Mouse (Mus musculus): Measurements from ENCODE around the gene Gm17409.

The Gm17409 gene

DNA sequence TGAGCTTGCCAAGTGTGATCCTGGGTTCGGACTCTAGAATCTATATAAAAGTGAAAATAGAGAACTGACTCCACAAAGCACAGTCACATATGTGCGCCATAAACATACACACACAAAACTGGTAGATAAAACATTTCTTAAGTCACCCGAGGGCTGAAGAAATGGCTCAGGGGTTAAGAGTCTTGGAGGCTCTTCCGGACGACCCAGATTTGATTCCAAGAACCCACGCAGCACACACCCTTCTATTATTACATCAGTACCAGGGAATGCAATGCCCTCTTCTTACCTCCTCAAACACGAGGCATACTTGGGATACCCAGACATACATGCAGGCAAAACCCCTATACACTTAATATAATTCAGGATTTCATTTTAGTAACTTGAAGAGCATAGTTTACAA is at the start of gene Gm17409:
TSS of gene Gm17409 (plus strand) at position 301 of the 400 bp plus-strand sequence.
- DNase-seq (ENCODE audit: low spot score in 2 of 2) = no peak

DNA sequence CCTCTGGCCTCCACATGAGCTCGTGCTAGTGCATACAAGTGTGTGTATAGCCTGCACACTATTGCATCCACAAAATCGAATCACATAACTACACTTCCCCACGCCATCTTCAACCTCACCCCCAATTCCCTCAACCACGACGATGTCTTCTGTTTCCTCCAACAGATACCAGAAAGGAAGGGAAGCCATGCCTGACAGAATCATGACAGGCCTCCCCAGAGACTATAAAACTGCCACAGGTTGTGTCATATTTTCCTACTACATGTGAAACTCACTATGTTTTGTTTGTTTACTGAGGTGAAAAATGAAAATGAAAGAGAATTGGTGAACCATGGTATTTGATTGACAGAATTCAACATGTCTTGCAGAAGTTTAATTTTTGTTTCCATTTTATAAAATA is 46.6 kb upstream of the Gm17409 start:
- no peak for DNase-seq (ENCODE audit: low spot score in 2 of 2)

DNA sequence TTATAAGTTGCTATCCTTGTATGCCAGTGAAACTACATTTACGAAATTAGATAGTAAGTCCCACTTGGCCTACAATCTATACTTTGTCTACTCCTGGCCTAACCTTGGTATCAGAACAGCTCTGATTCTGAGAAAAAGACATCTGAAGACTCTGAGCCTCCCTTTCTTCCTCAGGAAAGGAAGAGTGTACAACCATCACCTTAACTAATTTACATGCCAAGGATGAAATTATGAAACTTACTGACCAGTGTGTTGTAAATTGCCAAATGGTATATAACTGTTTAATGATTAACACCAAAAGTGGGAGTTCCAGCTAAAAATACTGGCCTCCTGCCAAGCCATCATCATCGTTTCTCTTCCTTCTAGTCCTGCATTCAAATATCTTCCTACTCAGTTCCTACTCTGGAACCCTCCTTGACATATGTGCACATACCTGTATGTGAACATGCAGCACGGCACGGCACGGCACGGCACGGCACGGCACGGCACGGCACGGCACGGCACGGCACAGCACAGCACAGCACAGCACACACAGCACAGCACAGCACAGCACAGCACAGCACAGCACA is 44.4 kb upstream of the Gm17409 start:
- DNase-seq (ENCODE audit: low spot score in 2 of 2) = no peak

DNA sequence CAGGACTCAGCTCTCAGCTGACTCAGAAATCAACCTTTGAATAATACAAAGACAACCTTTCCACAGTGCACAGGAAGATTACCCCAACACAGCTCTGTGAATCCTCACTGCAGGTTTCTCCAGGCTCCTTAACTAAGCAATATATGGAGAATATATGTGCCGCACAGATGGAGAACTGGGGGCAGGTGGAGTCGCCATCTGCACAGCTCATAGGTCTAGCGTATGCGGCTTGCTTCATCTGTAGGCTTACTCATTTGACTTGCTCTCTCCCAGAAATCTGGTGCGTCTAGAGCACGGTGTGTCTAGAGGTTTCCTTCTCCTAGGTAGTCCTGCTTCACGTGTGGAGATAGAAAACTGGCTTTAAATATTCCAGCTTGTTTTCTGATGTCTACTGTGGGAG is 37.7 kb upstream of the Gm17409 start:
- DNase-seq (ENCODE audit: low spot score in 2 of 2) = no peak

DNA sequence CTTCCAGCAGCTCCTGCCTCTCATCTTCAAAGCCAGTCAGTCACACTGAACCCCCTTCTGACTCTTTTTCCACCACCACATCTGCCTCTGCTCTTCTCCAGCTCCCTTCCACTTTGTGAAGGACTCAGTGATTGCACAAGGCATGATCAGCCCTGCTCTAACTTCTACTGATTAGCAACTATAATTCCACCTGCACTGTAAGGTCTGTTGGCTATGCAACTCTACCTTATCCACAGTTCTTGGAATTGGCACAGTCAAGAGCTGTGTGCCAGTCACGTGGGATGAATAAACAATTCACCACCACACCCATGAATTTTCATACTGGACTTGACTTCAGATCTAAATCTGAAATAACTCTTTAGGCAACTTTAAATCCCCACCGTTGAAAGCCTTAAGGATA is 36.6 kb upstream of the Gm17409 start:
- DNase-seq (ENCODE audit: low spot score in 2 of 2) = no peak

DNA sequence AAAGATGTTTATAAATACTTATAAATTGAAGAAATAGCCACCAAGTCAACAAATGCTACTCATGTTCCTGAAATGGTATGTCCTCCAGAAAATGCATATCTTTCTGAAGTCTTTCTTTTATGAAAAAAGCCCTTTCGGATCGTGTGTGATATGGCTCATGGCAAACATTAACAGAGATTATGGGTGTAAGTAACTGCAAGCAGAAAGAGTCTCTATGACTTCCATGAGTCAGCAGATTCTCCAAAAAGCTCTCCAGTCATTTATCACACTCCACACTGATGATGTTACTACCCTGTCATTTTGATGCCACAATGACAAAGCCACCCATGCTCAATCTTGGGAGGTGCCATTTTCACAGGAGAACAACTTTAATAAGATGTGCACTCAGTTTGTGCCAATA is 35.5 kb upstream of the Gm17409 start:
- DNase-seq (ENCODE audit: low spot score in 2 of 2) = no peak

DNA sequence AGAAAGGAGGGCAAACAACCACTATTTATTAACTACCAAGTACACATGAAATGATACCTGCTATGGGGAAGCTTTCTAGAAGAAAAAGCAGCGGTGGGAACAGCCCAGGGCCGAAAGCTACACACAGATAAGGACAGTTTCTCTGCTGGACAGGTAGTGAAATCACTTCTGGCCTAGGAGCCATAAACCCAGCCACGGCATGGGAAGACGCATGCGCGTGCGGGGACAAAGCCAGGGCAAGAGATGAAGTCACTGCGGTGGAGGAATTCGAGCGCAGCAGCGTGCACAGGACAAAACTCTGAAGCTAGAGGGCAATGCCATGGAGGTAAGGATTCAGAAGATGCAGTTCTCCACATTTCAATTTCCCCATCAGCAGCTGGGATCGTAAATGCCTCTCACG is 34.4 kb upstream of the Gm17409 start:
- DNase-seq (ENCODE audit: low spot score in 2 of 2) = no peak

DNA sequence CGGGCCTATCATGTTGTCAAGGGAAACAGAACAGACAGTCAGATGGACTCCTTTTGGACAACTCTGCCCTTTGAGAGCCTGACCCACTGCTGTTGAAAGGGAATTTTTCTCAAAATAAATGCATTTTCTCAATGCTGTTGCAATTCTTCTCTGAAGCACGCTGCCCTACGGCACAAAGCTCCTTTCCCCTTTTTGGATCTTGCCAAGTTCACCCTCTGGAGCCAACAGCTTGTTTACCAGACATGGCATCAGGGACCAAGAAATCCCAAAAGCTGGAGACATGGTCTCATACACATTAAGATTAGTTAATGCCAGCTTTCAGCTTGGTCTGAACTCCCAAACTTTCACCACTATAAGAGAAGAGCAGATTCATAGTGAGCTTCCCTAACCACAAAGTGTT is 33.0 kb upstream of the Gm17409 start:
- DNase-seq (ENCODE audit: low spot score in 2 of 2) = no peak

DNA sequence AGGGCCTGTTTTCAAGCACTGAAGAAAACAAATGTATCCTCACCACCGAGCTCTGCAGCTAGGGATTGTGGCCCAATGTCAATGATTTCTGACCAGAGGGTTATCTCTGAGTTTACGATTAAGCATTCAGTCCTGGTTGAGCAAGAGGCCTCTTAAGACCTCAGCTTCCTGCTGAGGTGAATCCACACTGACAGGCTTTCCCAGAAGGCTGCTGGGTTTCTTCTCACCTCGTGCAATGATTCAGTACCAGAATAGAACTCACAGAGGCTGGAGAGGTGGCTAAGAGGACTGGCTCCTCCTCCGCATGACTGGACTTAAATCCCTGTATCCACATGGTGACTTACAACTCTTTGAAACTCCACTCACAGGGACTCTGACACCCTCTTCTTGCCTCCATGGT is 26.8 kb upstream of the Gm17409 start:
- no peak for DNase-seq (ENCODE audit: low spot score in 2 of 2)

DNA sequence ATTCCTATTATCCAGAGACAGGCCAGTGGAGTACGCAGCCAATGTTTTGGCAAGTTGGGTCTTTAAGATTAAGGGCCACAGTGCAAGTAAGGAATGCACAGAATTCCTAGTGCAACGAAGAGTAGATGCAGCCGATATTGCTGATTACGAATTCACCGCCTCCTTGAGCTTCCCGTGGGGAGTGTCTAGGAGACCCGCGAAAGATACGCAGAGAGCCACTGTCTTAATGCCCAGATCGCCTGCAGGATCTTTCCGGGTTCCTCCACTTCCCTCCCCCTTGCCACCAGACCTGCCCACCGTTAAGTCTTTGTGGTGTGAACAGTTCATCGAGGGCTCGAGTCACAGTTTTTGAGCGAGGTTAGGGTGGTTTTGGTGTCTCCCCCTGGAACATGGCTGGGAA is 22.9 kb upstream of the Gm17409 start:
- DNase-seq (ENCODE audit: low spot score in 2 of 2) = no peak

DNA sequence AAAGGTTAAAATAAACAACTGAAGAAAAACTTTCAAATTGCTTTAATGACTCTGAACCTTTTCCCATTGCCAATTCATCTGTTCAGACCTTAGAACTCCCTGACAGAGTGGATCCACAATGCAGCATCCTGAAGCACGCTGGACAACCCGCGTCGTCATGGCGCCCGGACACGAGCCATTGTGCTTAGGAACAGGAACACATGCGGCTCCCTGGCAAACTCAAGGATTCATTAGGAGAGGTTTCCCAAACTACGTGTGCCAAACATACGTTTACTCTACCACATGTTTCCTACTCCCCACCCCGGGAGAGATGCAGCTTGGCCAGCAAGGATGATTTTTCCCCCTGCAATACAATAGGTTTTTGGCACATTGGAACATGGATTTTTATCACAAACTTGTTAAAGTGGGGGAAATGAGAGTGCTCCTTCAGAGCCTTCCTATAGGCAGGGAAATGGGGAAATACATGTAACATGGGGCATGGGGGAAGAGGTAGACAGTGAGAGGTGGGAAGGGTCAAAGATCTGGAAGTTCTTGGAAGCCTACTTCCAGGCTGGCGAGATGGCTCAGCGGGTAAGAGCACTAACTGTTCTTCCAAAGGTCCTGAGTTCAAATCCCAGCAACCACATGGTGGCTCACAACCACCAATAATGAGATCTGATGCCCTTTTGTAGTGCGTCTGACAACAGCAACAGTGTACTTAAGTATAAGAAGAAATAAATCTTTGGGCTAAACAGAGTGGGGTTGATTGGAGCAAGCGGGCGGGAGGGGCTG is 15.6 kb upstream of the Gm17409 start:
- no peak for DNase-seq (ENCODE audit: low spot score in 2 of 2)

DNA sequence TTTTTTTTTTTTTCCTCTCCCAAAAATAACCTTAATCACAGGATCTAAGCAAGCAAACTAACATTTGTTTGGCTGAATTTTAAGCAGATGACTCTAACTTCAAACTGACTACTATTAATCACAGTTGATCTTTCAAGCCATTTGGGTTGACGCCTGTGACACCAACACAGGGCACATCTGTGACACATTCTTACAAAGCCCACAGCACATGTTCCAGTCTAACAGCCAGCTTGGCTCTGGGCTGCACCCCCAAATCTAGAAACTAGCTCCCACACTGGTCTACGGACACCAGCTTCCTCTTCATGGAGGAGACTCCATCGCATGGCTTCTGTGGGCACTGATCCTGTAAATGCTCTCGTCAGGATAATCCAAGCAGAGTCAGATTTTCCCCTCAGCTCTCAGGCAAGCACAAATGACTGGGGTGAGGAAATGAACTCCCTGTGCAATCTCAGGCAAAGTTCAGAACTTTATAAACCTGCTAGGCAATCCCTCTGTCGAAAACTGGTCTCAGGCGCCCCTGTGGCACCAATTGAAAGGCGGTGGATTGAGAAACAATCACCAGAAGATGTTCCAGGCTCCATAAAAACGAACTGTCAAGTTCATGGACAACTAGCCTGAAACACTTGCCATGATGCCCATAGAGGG is 13.0 kb upstream of the Gm17409 start:
- no peak for DNase-seq (ENCODE audit: low spot score in 2 of 2)

DNA sequence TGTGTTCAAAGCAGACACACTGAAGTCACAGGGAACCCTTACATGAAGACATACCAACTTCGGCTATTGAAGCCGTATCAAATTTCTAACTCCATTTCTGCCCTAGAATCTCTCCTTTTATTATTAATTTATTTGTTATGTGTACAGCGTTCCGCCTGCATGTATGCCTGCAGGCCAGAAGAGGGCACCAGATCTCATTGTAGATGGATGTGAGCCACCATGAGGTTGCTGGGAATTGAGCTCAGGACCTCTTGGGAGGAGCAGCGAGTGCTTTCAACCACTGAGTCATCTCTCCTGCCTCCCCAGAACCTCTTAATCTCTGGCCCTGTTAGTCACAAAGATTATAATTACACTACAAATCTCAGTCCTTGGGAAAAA is 12.4 kb upstream of the Gm17409 start:
- no peak for DNase-seq (ENCODE audit: low spot score in 2 of 2)

DNA sequence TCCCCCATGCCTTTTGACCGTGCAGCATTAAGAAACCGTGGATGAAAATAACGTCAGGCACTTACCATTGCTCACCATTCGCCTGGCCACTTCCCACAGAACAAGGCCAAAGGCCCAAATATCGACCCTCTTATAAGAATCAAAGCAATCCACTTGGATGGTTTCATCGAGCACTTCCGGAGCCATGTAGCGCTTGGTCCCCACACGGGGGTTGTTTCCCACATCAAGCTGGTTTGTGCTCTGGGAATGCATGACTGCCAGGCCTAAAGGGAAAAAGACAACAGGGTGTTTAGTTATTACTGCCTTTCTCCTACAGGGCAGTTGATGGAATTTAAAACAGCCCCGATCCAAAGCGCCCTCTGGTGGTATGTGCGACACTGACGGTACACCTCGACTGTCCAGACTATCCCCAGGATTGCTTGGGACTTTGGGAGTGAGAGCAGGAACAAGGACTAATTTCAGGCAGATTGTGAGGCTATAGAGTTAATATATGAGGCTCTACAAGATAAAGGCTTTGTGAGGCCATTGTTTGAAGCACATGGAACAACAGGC is 11.0 kb upstream of the Gm17409 start:
- no peak for DNase-seq (ENCODE audit: low spot score in 2 of 2)

DNA sequence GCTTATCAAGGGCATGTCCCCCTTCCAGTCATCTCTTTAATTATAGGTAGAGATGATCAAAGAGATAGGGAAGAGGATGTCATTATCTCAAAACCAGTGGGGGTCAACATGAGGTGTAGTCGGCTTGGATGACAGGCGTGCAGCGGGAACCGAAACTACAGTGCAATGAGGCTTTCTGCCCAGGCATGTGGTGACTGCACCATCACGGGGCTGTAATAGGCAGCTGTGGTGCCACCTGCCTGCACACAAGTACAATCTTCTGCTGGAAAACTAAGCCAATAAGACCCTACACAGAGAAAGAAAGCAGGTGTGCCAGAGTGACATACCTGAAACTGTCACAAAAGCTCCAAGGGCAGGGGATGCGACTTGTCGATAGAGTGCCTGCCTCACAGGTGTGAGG is 374 bp downstream of the Gm17409 start:
- DNase-seq (ENCODE audit: low spot score in 2 of 2) = no peak

DNA sequence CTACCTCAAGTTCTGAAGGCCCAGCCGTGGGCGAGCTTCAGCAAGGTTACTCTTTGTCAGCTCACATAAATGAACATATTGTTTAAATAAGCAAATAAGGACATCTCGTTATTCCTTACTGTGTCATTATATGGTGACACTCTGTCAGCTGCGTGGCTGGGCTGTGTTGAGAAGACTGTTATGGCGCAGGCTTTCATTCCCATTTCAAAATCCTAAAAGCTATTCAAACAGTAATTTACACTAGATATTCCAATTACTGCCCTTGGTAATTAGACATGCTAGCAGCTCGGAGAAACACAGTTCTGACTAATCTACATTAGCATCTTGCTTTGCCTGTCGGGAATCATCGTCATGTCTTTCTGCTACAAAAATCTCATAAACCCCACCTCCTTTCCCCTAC is 5.7 kb downstream of the Gm17409 start:
- DNase-seq (ENCODE audit: low spot score in 2 of 2) = no peak

DNA sequence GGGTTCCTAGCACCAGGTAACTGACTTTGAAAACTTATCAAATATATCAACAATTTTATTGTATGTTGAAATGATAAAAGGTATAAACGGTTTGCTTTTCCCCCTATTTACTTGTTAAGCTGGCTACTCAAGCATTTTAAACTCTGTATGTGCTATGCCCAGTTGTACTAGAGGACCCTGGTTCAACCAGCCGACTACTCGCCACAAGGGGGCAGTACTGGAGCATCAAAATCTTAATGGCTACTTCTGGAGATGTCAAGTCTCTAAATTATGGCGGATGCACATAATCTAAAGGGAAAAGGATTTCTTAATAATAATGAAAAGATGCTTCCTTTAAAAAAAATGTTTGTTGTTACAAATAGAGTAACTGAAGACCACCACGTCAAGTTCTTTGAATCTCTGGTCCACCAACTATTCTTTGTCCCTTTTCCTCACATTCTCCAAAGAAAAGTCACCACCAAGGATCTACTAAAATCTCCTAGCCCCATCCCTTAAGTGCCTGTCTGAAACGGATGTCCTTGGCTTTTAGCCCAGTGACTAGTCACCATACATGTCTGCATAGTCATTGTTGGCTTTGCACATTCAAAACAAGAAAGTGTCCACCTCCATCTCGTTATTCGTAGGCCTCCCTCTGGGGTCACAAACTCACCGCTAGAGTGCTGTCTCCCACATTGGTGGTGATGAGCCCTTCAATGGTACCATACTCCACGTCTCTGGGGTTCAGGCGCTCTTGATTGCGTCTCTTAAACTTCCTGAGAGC is 7.2 kb downstream of the Gm17409 start:
- peak; percentile 59 to 82 for DNase-seq (ENCODE audit: low spot score in 2 of 2)

DNA sequence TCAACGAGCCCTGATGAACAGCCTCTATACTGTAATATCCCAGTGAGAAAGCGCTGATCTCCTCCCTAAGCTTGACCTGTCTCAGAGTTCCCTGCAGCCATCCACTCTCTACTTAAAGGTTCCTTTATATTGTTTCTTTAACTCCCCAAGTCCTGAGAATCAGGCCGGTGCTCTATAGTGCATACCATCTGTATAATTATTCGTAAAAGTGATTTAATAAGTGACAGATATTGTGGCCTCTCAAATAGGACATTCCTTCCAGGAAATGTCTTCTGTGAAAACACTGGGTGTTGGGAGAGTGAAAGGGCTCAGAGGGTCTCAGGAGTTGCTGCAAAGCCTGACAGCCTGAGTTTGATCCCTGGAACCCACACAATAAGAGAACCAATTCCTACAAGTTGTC is 8.2 kb downstream of the Gm17409 start:
- no peak for DNase-seq (ENCODE audit: low spot score in 2 of 2)

DNA sequence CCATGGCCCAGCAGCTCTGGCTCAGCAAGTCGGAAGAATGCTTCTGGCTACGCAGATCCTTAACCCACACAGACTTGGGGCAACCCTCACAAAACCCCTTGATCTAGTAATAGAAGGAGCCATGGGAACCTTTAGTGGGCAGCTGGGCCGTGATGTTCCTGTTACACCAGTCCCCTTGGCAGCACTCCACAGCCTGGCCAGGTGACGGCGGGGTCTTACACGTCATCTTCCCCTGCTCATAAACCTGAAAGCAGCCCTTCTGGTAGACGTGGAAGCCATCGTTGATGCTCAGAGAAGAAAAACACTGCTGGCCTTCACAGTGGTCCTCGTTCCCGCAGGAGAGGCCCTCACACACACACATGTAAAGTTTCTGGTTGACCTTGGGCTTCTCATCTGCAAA is 9.6 kb downstream of the Gm17409 start:
- DNase-seq (ENCODE audit: low spot score in 2 of 2) = no peak

DNA sequence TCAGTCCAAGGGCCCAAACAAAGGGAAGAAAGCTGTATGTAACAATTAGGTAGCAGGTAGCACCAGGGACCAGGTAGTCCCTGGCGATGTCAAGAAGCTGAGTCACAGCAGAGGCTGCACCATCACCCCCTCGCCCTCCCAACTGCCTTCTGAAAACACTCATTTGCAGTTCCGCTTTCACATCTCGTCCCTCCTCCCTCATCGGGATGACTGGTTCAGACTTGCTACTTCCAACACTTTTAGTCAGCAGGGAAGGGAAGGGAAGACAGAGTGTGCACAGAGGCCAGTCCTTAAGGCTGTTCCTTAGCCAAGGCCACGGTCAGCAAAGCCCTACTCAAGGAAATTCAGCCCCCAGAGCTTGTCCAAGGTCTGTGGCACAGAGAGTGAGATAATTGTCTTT is 10.8 kb downstream of the Gm17409 start:
- no peak for DNase-seq (ENCODE audit: low spot score in 2 of 2)

DNA sequence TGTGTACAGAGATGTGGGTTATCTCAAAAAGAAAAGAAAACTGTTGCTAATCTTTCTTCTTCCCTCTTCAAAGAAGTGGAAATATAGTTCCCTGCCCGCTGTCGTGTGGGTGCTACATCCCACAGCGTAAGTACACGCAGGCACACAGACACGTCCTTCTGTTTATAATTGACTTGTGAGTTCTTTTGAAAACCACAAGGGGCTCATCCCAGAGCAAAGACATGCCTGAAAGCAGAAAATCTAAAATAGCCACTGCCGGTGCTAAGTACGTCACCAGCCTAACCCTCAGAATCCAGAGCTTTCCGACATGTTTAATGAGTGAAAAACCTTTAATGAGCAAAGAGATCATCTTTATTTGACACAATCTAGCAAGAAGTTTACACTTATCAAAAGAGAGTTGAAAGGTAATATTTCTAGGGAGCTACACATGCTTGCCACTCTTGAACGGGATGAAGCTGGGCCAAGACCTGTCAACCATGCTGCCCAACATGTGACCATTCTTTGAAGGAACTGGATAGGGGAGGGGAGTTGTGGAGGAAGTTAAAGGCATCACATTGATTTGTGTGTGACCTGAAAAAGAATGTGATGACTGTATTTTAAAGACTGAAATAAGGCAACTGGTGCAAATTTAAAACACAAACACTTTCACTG is 11.7 kb downstream of the Gm17409 start:
- no peak for DNase-seq (ENCODE audit: low spot score in 2 of 2)
